Mouse (Mus musculus) hindlimb bud, embryonic 11.5 days (tissue): Measurements from ENCODE around the gene Cep112.
"Not testable (repeated sequence)": the region's sequence is repeated elsewhere in the genome, so short reads cannot be mapped to it uniquely, and the experiment has no call there.

Experiments
- DNase-seq: peaks from one replicate; pipeline ENCODE4 v3.0.0-alpha.2; 2012; ENCODE audit warnings: low read depth, low spot score; ENCODE audit errors: extremely low spot score

Gene Cep112

DNA sequence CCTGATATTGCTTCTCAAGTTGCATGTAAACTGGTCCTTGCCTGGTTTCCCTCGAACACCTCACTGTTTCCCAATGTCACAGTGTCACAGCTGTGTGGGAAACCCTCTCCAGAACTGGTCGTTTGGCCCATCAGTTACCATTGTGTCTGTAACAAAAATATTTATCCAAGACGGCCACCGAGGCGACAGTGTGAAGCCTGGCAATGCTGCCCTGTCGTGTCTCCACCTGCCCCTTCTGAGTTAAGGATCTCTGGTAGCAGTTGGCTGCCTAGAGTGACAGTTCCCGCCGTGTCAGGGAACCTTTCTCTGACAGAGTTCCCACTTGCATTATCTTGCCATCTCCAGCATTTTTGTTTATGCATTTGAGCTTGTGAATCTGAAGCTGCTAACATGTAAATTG, 440.8 kb downstream of the Cep112 start:
- no peak for DNase-seq

DNA sequence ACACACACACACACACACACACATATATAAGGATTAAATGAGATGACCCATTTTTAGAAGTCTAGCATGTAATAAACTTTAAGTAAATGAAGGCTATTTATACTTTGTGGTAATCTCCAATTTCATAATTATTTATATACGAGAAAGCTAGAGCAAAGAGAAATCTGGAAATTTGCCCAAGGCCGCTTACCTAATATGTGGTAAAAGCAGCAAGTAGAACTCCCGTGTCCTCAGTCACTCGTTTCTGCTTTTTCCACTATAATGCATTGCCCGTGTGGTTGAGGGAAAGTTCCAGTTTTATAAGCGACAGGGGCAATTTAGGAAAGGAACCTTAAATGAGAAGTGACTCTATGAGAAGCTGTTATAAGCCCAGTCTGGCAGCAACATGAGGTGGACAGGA, 442.5 kb downstream of the Cep112 start:
- no peak for DNase-seq

GRCm38 (mm10) chr11:108871284-108871683, 446.3 kb downstream of the Cep112 start:
- not testable (repeated sequence) for DNase-seq

GRCm38 (mm10) chr11:108871748-108872147, 446.8 kb downstream of the Cep112 start:
- DNase-seq: no peak

GRCm38 (mm10) chr11:108876633-108877205, 451.7 kb downstream of the Cep112 start:
- no peak for DNase-seq

- no peak for DNase-seq
These were observed 452.5 kb downstream of the Cep112 start for GRCm38 (mm10) chr11:108877520-108877919.

- DNase-seq: no peak
These were observed 455.6 kb downstream of the Cep112 start for GRCm38 (mm10) chr11:108880546-108880945.

GRCm38 (mm10) chr11:108881662-108882061, 456.7 kb downstream of the Cep112 start:
- no peak for DNase-seq

DNA sequence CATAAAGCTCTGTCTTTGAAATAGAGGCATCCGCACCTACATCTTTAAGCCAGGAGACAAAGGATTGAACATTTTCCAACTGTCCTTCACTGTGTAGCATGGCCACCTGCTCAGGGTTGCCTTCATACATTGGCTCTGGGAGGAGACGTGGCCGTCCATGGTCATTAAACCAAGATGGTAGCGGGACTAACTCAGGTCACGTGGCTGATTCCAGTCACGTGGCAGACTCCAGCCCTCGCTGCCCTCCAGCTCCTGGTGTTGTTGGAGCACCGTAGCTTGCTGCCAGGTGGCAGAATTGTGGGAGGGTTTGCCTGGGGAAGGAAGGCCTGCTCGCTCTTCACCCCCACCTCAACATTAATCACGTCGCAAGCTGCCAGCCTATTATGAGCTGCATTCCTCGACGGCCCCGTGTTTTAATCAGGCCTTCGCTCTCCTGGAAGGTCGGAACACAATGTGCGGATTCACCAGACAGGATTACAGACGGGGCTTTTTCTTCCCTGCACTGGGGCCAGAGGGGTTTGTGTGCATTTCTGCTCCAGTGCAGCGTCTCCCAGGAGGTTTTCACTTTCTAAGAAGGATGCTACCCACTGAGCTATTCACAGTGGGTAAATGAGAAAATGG, 460.4 kb downstream of the Cep112 start:
- DNase-seq: no peak

- no peak for DNase-seq
These were observed 461.1 kb downstream of the Cep112 start for GRCm38 (mm10) chr11:108886060-108886459.

DNA sequence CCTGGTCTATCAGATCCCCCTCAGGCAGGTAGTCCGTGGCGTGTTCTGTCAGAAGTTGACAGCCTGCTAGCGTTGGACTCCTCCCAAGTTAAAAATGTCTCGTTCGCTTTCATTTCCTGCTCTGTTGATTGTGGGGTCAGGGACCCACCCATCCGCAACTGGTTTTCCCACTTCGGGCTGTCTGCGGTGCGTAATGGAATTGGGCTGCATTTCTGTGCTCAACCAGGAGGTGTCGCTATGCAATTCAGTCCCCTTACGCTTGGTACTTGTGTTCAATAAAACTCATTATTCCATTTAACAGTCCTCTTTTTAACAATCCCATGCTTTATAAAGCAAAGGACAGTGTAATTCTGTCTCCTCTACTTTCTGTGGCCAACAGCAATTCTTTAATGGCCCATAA, 464.1 kb downstream of the Cep112 start:
- DNase-seq: no peak

DNA sequence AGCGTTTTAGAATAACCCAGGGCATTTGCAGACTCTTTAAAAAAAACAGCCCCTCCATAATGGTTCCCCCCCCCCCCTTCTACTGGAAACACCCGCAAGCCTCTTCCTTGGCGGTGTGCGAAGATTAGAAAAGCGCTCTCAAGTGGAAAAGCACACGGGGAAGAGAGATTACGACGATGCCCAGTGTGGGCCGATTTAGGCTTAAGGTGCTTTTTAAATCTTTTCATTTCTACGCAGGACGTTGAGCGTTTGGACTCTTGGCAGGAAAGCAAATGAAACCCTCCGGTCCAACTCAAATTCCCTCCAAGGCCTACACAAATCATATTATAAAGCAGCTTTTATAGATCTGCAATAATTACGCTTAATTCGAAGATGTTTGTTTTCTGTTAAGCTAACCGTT, 465.6 kb downstream of the Cep112 start:
- DNase-seq: no peak

- no peak for DNase-seq
These were observed 466.3 kb downstream of the Cep112 start for GRCm38 (mm10) chr11:108891111-108891870.

DNA sequence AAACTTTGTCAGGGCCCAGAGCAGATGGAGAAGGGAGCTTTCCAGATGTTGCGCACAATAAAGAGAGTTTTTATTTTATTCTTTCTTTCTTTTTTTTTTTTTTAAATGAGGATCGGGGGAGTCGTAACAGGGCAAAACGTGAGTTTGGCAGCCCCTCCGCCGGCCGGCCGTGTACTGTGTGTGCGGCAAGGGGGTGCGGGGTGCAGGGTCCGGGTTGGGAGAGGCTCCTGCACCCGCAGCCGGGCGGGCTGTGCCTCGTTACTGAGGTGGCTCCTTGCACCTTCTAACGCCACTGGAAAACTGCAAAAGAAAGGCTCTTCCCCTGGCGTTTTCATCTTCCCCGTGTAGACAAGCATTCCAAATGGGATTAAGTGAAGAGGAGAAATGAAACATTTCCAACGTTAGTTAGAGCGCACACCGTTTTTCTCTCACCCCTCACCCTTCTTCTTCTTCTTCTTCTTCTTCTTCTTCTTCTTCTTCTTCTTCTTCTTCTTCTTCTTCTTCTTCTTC, 466.9 kb downstream of the Cep112 start:
- DNase-seq: no peak

DNA sequence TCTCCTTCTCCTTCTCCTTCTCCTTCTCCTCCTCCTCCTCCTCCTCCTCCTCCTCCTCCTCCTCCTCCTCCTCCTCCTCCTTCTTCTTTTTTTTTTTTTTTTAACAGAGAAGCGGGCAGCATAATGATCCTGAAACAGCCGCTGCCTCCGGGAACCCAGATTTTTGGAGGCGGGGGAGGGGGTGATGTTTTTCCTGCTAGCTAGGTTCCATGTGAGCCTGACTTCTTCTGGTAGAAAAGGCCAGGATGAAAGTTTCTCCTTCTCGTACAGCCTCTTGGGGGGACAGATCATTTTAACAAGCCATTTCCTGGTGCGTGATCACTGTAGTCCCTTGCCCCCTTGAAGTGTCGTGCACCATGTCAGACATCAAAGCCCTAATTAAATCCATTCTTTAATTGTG, 467.4 kb downstream of the Cep112 start:
- no peak for DNase-seq

- no peak for DNase-seq
These were observed 468.3 kb downstream of the Cep112 start for GRCm38 (mm10) chr11:108893232-108893790.

DNA sequence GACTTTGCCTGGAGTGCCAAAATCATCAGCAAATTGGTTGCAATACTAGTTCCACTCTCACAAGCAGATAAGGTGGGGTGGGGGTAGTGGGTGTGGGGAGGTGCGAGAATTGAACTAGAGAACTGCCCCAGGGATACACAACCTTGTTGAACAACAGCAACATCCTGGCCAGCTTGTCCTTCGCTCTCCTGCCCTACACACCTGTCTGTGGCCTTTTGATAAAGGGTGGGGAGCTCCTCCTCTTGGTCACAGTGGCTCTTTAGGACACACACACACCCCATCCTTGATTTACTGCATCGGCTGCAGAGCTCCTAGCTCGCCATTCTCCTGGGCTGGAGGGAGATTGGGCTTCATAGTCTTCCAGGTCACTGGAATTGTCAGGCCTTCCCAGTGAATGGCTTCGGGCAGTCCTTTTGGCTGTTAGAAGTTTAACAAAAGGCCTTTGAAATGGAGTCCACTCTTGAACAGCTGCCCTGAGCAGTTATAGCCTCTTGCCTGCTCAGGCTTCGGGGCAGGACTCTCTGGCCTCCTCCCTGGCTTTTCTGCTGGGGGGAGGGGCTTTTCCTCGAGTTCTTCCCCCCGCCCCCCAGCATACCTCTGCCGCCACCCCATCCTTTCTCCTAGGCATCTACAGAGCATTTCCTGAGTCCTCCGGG, 469.0 kb downstream of the Cep112 start:
- no peak for DNase-seq

GRCm38 (mm10) chr11:108897034-108897433, 472.0 kb downstream of the Cep112 start:
- DNase-seq: no peak

DNA sequence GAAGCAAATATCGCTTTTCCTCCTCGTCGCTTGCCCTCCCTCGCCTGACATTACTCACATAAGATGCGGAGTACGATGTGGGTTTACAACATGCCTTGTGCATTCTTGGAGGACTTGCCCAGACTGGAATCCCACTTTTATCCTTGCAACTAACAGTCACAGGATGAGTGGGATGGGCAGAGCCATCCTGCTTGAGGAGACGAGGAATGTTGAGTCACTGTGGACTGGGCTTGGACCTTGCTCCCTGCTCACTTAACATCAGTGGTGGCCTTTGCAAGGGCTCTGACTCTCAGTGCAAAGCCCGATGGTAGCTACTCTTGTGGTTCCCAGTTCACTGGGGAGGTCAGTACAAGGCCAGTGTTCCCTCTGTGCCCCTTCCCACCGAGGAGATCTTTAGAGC, 473.1 kb downstream of the Cep112 start:
- DNase-seq: no peak

DNA sequence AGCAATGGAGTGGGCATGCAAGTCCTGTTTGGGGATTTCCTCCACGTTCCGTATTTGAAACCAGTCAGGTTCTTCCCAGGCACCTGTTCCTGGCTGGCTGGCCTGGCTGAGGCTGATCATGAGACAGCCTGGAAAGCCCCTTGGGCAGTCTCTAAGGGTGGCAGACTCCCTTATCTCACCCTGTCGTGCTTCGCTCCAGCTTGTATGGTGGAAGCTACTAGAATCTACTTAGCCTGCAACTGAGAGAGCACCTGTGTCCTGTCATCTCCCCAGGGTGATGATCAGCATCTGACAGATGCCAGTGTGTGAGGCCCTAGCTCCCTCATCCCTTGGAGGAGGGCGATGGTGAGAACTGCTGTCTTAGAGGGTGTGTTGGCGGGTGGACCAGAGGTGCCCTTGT, 473.5 kb downstream of the Cep112 start:
- DNase-seq: no peak
